Mouse (Mus musculus) lung, adult 2 months (tissue): Measurements from ENCODE around the gene Myo1b.

Experiments
- CTCF ChIP-seq: fragments of 200-500 bp; IDR thresholded peaks from 2 replicates; pipeline ENCODE4 v1.5.1; 2011; ENCODE audit warnings: mild to moderate bottlenecking, low read length, control low read depth; ENCODE audit not compliant: insufficient read depth
- POLR2A ChIP-seq: fragments of 200-500 bp; IDR thresholded peaks from 2 replicates; pipeline ENCODE4 v1.6.1; 2011; ENCODE audit warnings: low read depth, mild to moderate bottlenecking, control low read depth, low read length, borderline replicate concordance; ENCODE audit errors: extremely low read depth

DNA sequence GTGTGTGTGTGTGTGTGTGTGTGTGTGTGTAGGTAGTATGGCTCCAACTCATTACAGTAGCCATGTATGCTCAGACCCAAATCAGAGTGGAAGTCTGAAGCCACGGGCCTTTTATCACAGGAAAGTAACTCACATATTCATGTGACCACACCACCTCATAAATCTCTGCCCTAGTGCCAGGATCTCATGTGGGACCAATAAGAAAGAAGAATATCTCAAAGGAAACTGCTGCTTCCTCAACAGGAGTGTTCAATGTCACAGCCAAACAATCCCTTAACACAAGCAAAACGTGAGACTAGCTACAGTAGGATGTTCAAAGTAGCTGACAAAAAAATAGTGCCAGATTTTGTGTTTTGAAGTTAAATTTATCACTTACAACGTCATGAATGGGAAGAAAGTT, 13.7 kb upstream of the Myo1b start:
- TF ChIP-seq CTCF, result no peak
- TF ChIP-seq POLR2A, result no peak
